Mouse (Mus musculus) frontal cortex, postnatal 36 days (tissue): ENCODE data around the gene Srprb.

ENCODE experiments used
- DNase-seq, 2 experiments: peaks; one replicate each; pipeline ENCODE4 v3.0.0; 2022; ENCODE audit warnings: low spot score in 2 of 2

Gene Srprb

DNA sequence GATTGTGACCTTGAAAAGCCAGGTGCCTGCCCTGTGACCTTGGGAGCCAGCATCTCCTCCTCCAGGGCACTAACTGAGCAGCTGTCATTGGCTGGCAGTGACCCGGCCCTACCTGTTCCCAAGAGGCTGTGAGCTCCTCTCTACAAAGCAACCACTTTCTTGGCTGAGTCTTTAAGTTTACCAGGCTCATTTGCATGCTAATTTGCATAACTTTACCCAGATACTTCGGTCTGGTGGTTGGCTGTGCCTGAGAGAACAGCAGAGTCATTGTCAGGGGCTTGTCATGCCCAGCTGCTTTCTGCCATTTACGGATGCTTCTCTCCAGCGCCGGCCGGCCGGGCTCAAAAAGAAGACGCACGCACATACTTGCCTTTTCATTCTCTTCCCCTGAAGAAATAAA lies 55.2 kb downstream of the Srprb start:
- peak in 1 of 2 experiments; percentile 55 for DNase-seq

DNA sequence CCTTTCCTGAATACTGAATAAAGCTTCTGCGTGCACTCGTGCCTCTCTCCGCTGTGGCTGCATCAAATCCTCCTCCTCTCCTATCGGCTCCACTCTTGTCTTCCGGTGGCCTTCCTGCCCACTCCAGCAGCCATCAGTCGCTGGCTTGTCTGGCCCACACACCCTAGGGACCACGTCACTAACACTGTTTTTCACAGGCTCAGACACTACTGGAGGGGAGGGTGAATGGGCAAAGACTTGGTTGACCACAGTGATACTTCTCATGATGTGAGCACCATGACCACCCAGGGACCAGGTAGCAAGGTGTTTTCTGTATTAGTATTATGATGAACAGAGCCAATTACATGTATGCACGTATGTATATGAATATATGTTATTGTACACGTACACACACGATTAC lies 55.7 kb downstream of the Srprb start:
- DNase-seq, result no peak

DNA sequence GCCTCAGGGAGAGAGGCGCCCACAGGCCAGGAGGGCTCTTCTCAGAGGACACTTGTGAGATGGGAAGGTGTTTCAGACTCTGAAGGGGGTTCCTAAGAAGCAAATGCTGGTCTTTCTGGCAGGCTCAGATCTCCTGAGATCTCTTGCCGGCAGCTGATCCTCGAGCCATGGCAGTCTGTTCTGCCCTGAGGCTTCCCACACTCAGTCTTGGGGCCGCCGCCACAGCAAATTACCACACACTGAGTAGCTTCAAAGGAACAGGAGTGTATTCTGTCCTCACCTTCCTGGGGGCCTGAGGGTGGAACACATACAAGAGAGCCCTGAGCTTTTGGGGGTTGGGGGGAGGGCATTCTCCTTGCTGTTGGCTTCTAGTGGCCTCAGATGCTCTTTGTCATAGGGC lies 56.6 kb downstream of the Srprb start:
- DNase-seq, result no peak

DNA sequence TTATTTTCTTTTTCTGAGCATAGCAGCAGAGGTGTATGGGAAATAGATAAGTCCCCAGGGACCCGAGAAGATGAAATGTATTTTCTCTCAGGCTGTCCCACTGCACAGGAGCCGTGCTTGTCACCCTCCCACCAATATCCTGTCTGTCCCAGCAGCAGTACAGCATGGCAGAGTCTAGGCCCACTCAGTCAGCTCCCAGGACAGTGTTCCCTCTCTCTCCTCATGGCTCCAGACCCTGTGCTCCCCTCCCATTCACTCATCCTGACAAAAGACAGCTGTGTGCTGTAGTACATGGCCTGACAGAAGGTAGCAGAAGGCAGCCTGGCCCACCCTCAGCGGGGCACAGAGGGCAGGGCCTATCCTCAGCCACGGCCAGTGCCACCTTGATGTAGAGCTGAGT lies 58.1 kb downstream of the Srprb start:
- no peak for DNase-seq

DNA sequence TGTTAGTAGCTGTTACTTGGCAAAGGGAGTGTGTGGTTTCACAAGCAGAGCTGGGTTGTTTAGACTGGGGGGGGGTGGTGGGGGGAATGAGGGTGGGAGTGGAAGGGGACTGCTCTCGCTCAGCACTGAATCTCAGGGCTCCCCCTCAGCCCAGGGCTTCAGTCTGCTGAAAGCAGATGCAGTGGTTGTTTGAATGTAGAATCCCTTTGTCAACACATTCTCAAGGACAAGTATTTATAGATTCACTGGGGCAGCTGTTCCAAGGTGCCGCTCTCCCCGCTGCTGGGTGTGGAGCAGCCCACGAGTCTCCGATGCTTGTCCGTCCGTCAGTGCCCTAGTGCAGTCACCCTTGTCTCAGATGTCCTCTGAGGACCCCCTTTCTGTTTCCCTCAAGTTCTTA lies 60.7 kb downstream of the Srprb start:
- DNase-seq, result no peak

DNA sequence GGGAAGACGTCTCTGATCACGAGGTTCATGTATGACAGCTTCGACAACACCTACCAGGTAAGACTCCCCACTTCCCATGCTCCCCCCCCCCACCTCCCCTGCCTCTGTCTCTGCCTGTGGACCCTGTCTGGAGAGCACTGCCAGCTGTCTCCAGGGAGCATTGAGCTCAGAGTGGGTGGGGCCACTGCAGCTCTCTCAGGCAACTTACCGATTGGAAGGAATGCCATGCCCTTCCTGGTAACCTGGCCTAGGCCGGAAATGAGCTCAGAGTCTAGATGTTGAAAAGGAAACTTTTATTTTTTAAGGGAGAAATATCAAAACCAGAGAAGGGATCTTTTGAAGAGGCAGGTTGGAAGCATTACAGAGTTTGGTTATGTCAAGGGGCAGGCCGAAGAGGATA lies 61.6 kb downstream of the Srprb start:
- DNase-seq, result no peak

DNA sequence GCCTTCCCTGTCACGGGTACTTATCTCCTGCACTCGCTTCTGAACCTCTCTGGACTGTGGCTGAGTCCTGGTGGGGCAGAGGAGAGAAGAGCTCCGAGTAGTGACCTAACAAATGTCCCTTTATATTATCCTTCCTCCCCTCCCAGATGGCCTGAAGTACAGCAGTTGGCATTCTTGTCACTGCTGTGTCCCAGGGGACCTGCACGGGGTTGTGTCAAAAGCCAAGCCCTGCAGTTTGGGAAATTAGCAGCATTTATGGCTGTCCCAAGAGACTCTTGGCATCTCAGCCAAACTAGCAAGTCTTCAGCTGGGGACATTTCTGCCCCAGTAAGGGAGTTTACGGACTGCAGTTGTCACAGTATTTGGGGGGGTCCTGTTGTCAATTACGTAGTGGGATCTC lies 62.5 kb downstream of the Srprb start:
- DNase-seq, result no peak
